Mouse (Mus musculus): ENCODE measurements around the gene Ifna2.

The Ifna2 gene

DNA sequence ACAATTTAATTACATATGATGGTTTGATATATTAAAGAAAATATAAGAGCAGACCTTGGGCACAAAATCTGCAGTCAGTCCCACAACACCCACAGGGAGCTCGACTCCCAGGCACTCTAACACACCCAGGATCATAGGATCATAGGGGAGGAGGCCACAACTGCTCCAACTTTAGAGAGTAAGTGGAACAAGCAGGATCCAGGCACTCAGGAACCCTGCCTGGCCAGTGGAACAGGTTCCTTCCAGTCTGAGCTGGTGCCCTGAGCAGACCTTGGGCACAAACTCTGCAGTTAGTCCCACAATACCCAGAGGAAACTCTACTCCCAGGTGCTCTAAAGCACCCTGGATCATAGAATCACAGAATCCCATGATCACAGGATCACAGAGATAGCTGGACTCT is 28.3 kb downstream of the Ifna2 start:
- in situ Hi-C loops (cut with MboI, MseI): no loop called here

GRCm38 (mm10) chr4:88653644-88654043 is 30.1 kb downstream of the Ifna2 start:
- in situ Hi-C loops (cut with MboI, MseI): no loop called here

- in situ Hi-C loops (cut with MboI, MseI): loop anchor here (5.0 kb wide), 1 partner anchor 92 kb away; no protein-coding TSS in a partner anchor
These were observed 39.4 kb downstream of the Ifna2 start, which contains the start of gene Ifna13 for GRCm38 (mm10) chr4:88644359-88644758. Gene Ifna13, minus strand, starts transcription at chr4:88644459.

DNA sequence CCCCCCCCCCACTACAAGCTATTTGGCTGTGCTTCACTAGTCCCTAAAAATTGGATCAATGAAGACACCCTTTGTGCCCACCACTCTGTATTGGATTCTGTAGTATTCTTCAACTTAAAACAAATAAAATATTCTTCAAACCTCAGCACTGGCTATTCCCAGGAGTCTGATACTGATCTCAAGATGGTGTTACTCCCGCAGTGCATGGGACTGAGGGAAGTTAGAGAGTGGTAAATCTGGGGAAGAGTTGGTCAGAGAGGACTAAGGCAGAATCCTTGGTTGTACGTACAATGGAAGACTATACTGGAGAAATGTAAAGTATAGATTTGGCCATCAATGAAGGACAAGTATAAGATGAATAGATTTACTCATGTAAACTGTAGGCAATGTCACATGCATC is 41.2 kb downstream of the Ifna2 start:
- in situ Hi-C loops (cut with MboI, MseI): loop anchor here (5.0 kb wide), 1 partner anchor 90 kb away; no protein-coding TSS in a partner anchor

- in situ Hi-C loops (cut with MboI, MseI): loop anchor here (5.0 kb wide), 1 partner anchor 89 kb away; no protein-coding TSS in a partner anchor
These were observed 42.5 kb downstream of the Ifna2 start for GRCm38 (mm10) chr4:88641077-88641831.

- in situ Hi-C loops (cut with MboI, MseI): loop anchor here (5.0 kb wide), 1 partner anchor 88 kb away; no protein-coding TSS in a partner anchor
These were observed 43.0 kb downstream of the Ifna2 start for GRCm38 (mm10) chr4:88640704-88641076.

DNA sequence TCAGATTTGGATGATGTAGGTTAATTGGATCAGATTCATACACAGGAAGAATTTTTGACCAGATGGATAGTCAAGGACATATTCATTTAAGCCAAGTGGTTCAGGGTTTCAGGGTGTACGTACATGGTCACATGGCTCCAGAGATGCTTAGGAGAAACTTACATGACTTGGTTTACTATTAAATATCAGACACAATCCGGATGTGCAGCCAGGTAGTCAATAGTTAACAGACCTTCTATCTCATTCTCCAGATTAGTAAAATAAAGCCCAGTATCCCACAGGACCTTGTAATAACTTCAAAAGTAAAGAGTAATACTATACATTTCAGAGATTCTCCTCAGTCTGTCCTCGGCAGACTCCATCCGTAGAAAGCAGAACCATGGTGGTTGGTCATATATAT is 49.4 kb downstream of the Ifna2 start, which contains the start of gene C87499:
Gene C87499 (minus strand): TSS at position 101 of the 400 bp plus-strand sequence.
- in situ Hi-C loops (cut with MboI, MseI): no loop called here
